In the genomic region with DNA sequence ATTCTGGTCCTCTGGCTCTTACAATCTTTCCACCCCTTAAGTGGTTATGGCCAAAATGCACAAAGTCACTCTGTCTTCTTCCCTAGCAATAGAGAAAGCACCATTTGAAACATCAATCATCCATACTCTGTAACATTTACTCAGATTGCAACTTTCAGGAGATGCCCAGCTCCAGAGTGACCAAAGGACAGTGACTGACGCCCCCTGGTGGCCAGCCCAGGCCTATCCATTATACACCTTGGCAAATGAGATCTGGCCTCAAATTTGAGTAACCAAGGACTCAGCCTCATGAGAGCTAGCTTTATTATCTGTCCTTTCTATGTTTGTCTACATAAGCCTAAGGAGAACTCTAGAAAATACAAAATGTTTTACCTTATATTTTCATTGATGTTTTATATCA, we compare ENCODE assay signal across 9 mouse cellular contexts. TPM values are rescaled to one million over a fixed set of nuclear protein-coding genes. Genes with fewer than 3 reads are reported as not detected.
A peak's percentile ranks its signal among the peaks of the same experiment; 100 is the strongest.
DNase-seq lines count a peak whose midpoint lies in the region; ATAC-seq lines count a peak whose summit lies in the region.
"Had no signal": no experiment of that assay in that cellular context is flagged by ENCODE, and none has a peak within 500 bp of the region (broad histone marks: within the 10 kb centered on the region; RNA-seq: fewer than 3 reads in every experiment).

No protein-coding gene starts in this region.

- no peak overlapping the region for H3K9ac ChIP-seq in midbrain, embryonic 16.5 days (ENCODE audit: low read depth, low read length)
- H3K9ac ChIP-seq in forebrain, embryonic 14.5 days (ENCODE audit: low read length), result no peak overlapping the region
- H3K9ac ChIP-seq in neural tube, embryonic 12.5 days, result no peak overlapping the region

- 0% methylated on average over 1 of the region's 1 CpGs for WGBS in midbrain, embryonic 10.5 days
- WGBS in midbrain, embryonic 16.5 days, result 0% methylated on average over 1 of the region's 1 CpGs
- WGBS in forebrain, embryonic 14.5 days, result 0% methylated on average over 1 of the region's 1 CpGs
- 3% methylated on average over 1 of the region's 1 CpGs for WGBS in neural tube, embryonic 12.5 days

- intact Hi-C loops in left cerebral cortex, postnatal 4 days (cut with DNase I), result loop anchor here (10.0 kb wide), 1 partner anchor 118 kb away; no protein-coding TSS in a partner anchor

- H3K27me3 ChIP-seq in midbrain, embryonic 10.5 days (ENCODE audit: low read depth, poor library complexity, severe bottlenecking), result no peaks in the 10 kb centered on the region
- H3K27me3 ChIP-seq in midbrain, embryonic 16.5 days (ENCODE audit: control insufficient read depth, insufficient read depth, low read depth, low read length), result no peaks in the 10 kb centered on the region
- H3K27me3 ChIP-seq in forebrain, embryonic 14.5 days (replicated peaks; ENCODE audit: control insufficient read depth, insufficient read depth, low read length), result no peaks in the 10 kb centered on the region
- no peaks in the 10 kb centered on the region for H3K27me3 ChIP-seq in neural tube, embryonic 12.5 days (replicated peaks)

- no peaks in the 10 kb centered on the region for H3K36me3 ChIP-seq in midbrain, embryonic 10.5 days
- H3K36me3 ChIP-seq in midbrain, embryonic 16.5 days (ENCODE audit: control insufficient read depth, insufficient read depth, low read length), result no peaks in the 10 kb centered on the region
- no peaks in the 10 kb centered on the region for H3K36me3 ChIP-seq in forebrain, embryonic 14.5 days (ENCODE audit: control insufficient read depth, insufficient read depth, low read length)
- H3K36me3 ChIP-seq in neural tube, embryonic 12.5 days, result no peaks in the 10 kb centered on the region

- H3K4me3 ChIP-seq in midbrain, embryonic 10.5 days, result no peak overlapping the region
- H3K4me3 ChIP-seq in midbrain, embryonic 16.5 days (ENCODE audit: low read depth, low read length), result no peak overlapping the region
- no peak overlapping the region for H3K4me3 ChIP-seq in forebrain, embryonic 14.5 days (ENCODE audit: low read depth, low read length)
- no peak overlapping the region for H3K4me3 ChIP-seq in neural tube, embryonic 12.5 days

- ATAC-seq in midbrain, embryonic 16.5 days, result no peak
- ATAC-seq in forebrain, embryonic 14.5 days, result no peak
- ATAC-seq in neural tube, embryonic 12.5 days (ENCODE audit: low FRiP score, low read depth), result peak; percentile 78
- no peak for ATAC-seq in erythroid progenitor cell, adult 5-6 weeks (replicated peaks; ENCODE audit: low FRiP score, poor library complexity, severe bottlenecking)

- no peak overlapping the region for H3K4me2 ChIP-seq in midbrain, embryonic 16.5 days (ENCODE audit: low read length)
- H3K4me2 ChIP-seq in forebrain, embryonic 14.5 days (ENCODE audit: low read length), result no peak overlapping the region
- no peak overlapping the region for H3K4me2 ChIP-seq in neural tube, embryonic 12.5 days (replicated peaks)

- no peaks in the 10 kb centered on the region for H3K9me3 ChIP-seq in midbrain, embryonic 10.5 days (replicated peaks)
- no peaks in the 10 kb centered on the region for H3K9me3 ChIP-seq in midbrain, embryonic 16.5 days (replicated peaks; ENCODE audit: control insufficient read depth, low read length, poor library complexity, severe bottlenecking)
- no peaks in the 10 kb centered on the region for H3K9me3 ChIP-seq in forebrain, embryonic 14.5 days (replicated peaks; ENCODE audit: control insufficient read depth, low read length)
- H3K9me3 ChIP-seq in neural tube, embryonic 12.5 days, result no peaks in the 10 kb centered on the region

- DNase-seq in midbrain, embryonic 10.5 days (ENCODE audit: low spot score), result peak; percentile 66
- peak; percentile 1 for DNase-seq in c-Kit-positive CD71-positive TER-119-negative erythroid progenitor cells, embryonic 14.5 days (ENCODE audit: low read depth)
- peak; percentile 32 for DNase-seq in forebrain, embryonic 14.5 days (ENCODE audit: low spot score)
- DNase-seq in kidney, adult 18-20 months, result peak; percentile 67
- DNase-seq in left cerebral cortex, postnatal 4 days, result peak; percentile 76

- H3K4me1 ChIP-seq in midbrain, embryonic 10.5 days, result peaks cover 8% of the 10 kb centered on the region
- no peaks in the 10 kb centered on the region for H3K4me1 ChIP-seq in midbrain, embryonic 16.5 days (ENCODE audit: control insufficient read depth, insufficient read depth, low read length)
- H3K4me1 ChIP-seq in forebrain, embryonic 14.5 days (ENCODE audit: control insufficient read depth, insufficient read depth, low read length), result no peaks in the 10 kb centered on the region
- H3K4me1 ChIP-seq in neural tube, embryonic 12.5 days, result no peaks in the 10 kb centered on the region

- no peak overlapping the region for H3K27ac ChIP-seq in midbrain, embryonic 10.5 days (replicated peaks)
- no peak overlapping the region for H3K27ac ChIP-seq in midbrain, embryonic 16.5 days (ENCODE audit: low read length)
- H3K27ac ChIP-seq in forebrain, embryonic 14.5 days (ENCODE audit: low read depth, low read length), result no peak overlapping the region
- no peak overlapping the region for H3K27ac ChIP-seq in neural tube, embryonic 12.5 days

RNA-seq across cellular contexts. Expression of a gene that starts 44.7 kb away (rescaled TPM):
- polyA plus RNA-seq in midbrain, embryonic 10.5 days (2016; fragmentation: Nextera tagmentation; extraction: Ambion mirVana), result 0.85 and 0.87 TPM in 2 replicates
- 0.49 and 0.65 TPM in 2 replicates for polyA plus RNA-seq in midbrain, embryonic 16.5 days (2015; fragmentation: Nextera tagmentation; extraction: Ambion mirVana)
- polyA plus RNA-seq in forebrain, embryonic 14.5 days (2014; fragmentation: Nextera tagmentation; extraction: Ambion mirVana), result 0.32 and 0.50 TPM in 2 replicates
- total RNA-seq in left cerebral cortex, postnatal 4 days (2021), result 1 to 10 TPM; 2.5 to 3.2 TPM
- polyA plus RNA-seq in neural tube, embryonic 12.5 days (2016; fragmentation: Nextera tagmentation; extraction: Ambion mirVana), result 1.9 and 2.2 TPM in 2 replicates
- not detected in 2 replicates for total RNA-seq in erythroid progenitor cell, adult 5-6 weeks (2015; ENCODE audit: low replicate concordance)
- total RNA-seq in erythroid progenitor cell, adult 5-6 weeks (2017; ENCODE audit: low replicate concordance), result 0.64 TPM in 1 of 2 replicates, not detected in the other
- polyA plus RNA-seq: liver, embryonic 16.5 days had no signal

Comparison
In these comparisons a context has a peak if more than half of its experiments do, and no peak if none do; other contexts are left out.
1. DNase-seq: peak in every context shown above with its lines; median percentile 76 in left cerebral cortex, postnatal 4 days; 67 in kidney, adult 18-20 months; 66 in midbrain, embryonic 10.5 days; 32 in forebrain, embryonic 14.5 days; 1 in c-Kit-positive CD71-positive TER-119-negative erythroid progenitor cells, embryonic 14.5 days.